Mouse (Mus musculus) liver, embryonic 12.5 days (tissue): ENCODE results near the gene Zfp423. TPM values are rescaled to one million over a fixed set of nuclear protein-coding genes. Genes with fewer than 3 reads are reported as not detected.

ENCODE experiments used
- ATAC-seq: fragments of 200-750 bp; cut with Nextera tagmentation; 2 replicates; pipeline ENCODE4 v1.8.0; 2017; ENCODE audit warnings: moderate number of reproducible peaks, mild to moderate bottlenecking, moderate library complexity
- H3K27ac ChIP-seq: fragments of 300-500 bp; sonication (generic); 2 replicates; pipeline ENCODE4 v1.5.1; 2016; ENCODE audit warnings: mild to moderate bottlenecking
- H3K27me3 ChIP-seq: fragments of 300-500 bp; sonication (generic); replicated peaks from 2 replicates; pipeline ENCODE4 v1.6.1; 2016; ENCODE audit warnings: mild to moderate bottlenecking, moderate library complexity
- H3K36me3 ChIP-seq: fragments of 300-500 bp; sonication (generic); 2 replicates; pipeline ENCODE4 v1.6.1; 2016; ENCODE audit warnings: mild to moderate bottlenecking, moderate library complexity
- H3K4me1 ChIP-seq: fragments of 300-500 bp; sonication (generic); 2 replicates; pipeline ENCODE4 v1.6.1; 2016
- H3K4me2 ChIP-seq: fragments of 300-500 bp; sonication (generic); 2 replicates; pipeline ENCODE4 v1.6.1; 2016; ENCODE audit warnings: mild to moderate bottlenecking, moderate library complexity
- H3K4me3 ChIP-seq: fragments of 300-500 bp; sonication (generic); 2 replicates; pipeline ENCODE4 v1.5.1; 2016; ENCODE audit warnings: mild to moderate bottlenecking, moderate library complexity
- H3K9ac ChIP-seq: fragments of 300-500 bp; sonication (generic); 2 replicates; pipeline ENCODE4 v1.6.1; 2016; ENCODE audit warnings: mild to moderate bottlenecking, moderate library complexity
- H3K9me3 ChIP-seq: fragments of 300-500 bp; sonication (generic); replicated peaks from 2 replicates; pipeline ENCODE4 v1.6.1; 2016; ENCODE audit warnings: mild to moderate bottlenecking, moderate library complexity
- WGBS: fragments of 180-500 bp; shearing (Covaris S2); methylation state at CpG from one replicate; pipeline ENCODE4 v1.1.7; 2016; ENCODE audit not compliant: insufficient replicate concordance; 5-methylcytosine and 5-hydroxymethylcytosine counted together
- polyA plus RNA-seq: library from polyadenylated mRNA; unstranded; fragments of >200 nt; fragmentation: Nextera tagmentation; extraction: Ambion mirVana; gene quantifications from 2 replicates; pipeline ENCODE4 v1.2.1, GENCODE M21; 2016

The Zfp423 gene
- polyA plus RNA-seq, 1 experiment from 2014 or later = 2.5 TPM

- Histone ChIP-seq H3K4me1 (peaks cover 7% of the 10 kb centered on the region; the same call in 1 of the 2 replicates), H3K36me3 (no peaks in the 10 kb centered on the region), H3K27me3 (no peaks in the 10 kb centered on the region), H3K4me3 (no peak overlapping the region), H3K9me3 (no peaks in the 10 kb centered on the region), H3K27ac (no peak overlapping the region), H3K9ac (no peak overlapping the region), H3K4me2 (no peak overlapping the region)
- WGBS = 68% methylated on average over 6 of the region's 6 CpGs
- ATAC-seq = no peak
These were observed 36.5 kb downstream of the Zfp423 start for GRCm38 (mm10) chr8:87922936-87923335.

- Histone ChIP-seq H3K9ac (no peak overlapping the region), H3K4me2 (no peak overlapping the region), H3K4me3 (no peak overlapping the region), H3K4me1 (peaks cover 8% of the 10 kb centered on the region; the same call in 1 of the 2 replicates), H3K9me3 (no peaks in the 10 kb centered on the region), H3K27me3 (no peaks in the 10 kb centered on the region), H3K36me3 (no peaks in the 10 kb centered on the region), H3K27ac (no peak overlapping the region)
- no peak for ATAC-seq
- 58% methylated on average over 6 of the region's 6 CpGs for WGBS
These were observed 36.9 kb downstream of the Zfp423 start for GRCm38 (mm10) chr8:87922446-87922845.

- peaks cover 6% of the 10 kb centered on the region; the same call in 1 of the 2 replicates for H3K4me1 ChIP-seq
- WGBS = 48% methylated on average over 5 of the region's 5 CpGs
These were observed 41.4 kb downstream of the Zfp423 start for GRCm38 (mm10) chr8:87918004-87918403.

GRCm38 (mm10) chr8:87915763-87916162, 43.6 kb downstream of the Zfp423 start:
- ATAC-seq = no peak
- no peaks in the 10 kb centered on the region for H3K9me3 ChIP-seq
- H3K4me2 ChIP-seq = no peak overlapping the region
- H3K9ac ChIP-seq = no peak overlapping the region
- H3K36me3 ChIP-seq = no peaks in the 10 kb centered on the region
- no peak overlapping the region for H3K27ac ChIP-seq
- 67% methylated on average over 9 of the region's 9 CpGs for WGBS
- peaks cover 6% of the 10 kb centered on the region; the same call in 1 of the 2 replicates for H3K4me1 ChIP-seq
- H3K4me3 ChIP-seq = no peak overlapping the region
- no peaks in the 10 kb centered on the region for H3K27me3 ChIP-seq

More at GRCm38 (mm10) chr8:87918004-87918403, 41.4 kb downstream of the Zfp423 start:
- no peak for ATAC-seq
- no peak overlapping the region for H3K4me3 ChIP-seq
- H3K27me3 ChIP-seq = no peaks in the 10 kb centered on the region
- H3K9ac ChIP-seq = no peak overlapping the region
- H3K9me3 ChIP-seq = no peaks in the 10 kb centered on the region
- H3K36me3 ChIP-seq = no peaks in the 10 kb centered on the region
- no peak overlapping the region for H3K27ac ChIP-seq
- no peak overlapping the region for H3K4me2 ChIP-seq

- Histone ChIP-seq H3K36me3 (no peaks in the 10 kb centered on the region), H3K27me3 (no peaks in the 10 kb centered on the region), H3K4me2 (no peak overlapping the region), H3K4me1 (peaks cover 6% of the 10 kb centered on the region; the same call in 1 of the 2 replicates), H3K27ac (no peak overlapping the region), H3K9me3 (no peaks in the 10 kb centered on the region), H3K4me3 (no peak overlapping the region), H3K9ac (no peak overlapping the region)
- 48% methylated on average over 6 of the region's 6 CpGs for WGBS
- no peak for ATAC-seq
These were observed 45.0 kb downstream of the Zfp423 start for GRCm38 (mm10) chr8:87914247-87914967.

- H3K4me2 ChIP-seq = no peak overlapping the region
- H3K36me3 ChIP-seq = no peaks in the 10 kb centered on the region
- H3K27ac ChIP-seq = no peak overlapping the region
- no peak for ATAC-seq
- H3K9me3 ChIP-seq = no peaks in the 10 kb centered on the region
- H3K4me3 ChIP-seq = no peak overlapping the region
- no peaks in the 10 kb centered on the region for H3K27me3 ChIP-seq
- 39% methylated on average over 2 of the region's 2 CpGs for WGBS
- H3K4me1 ChIP-seq = no peaks in the 10 kb centered on the region
- H3K9ac ChIP-seq = no peak overlapping the region
These were observed 50.5 kb downstream of the Zfp423 start for GRCm38 (mm10) chr8:87908940-87909339.

GRCm38 (mm10) chr8:87905404-87905803, 54.0 kb downstream of the Zfp423 start:
- Histone ChIP-seq H3K9ac (no peak overlapping the region), H3K4me3 (no peak overlapping the region), H3K27me3 (no peaks in the 10 kb centered on the region), H3K9me3 (no peaks in the 10 kb centered on the region), H3K4me1 (no peaks in the 10 kb centered on the region), H3K36me3 (no peaks in the 10 kb centered on the region), H3K4me2 (no peak overlapping the region), H3K27ac (no peak overlapping the region)
- no peak for ATAC-seq
- 83% methylated on average over 5 of the region's 5 CpGs for WGBS

GRCm38 (mm10) chr8:87904108-87904507, 55.3 kb downstream of the Zfp423 start:
- no peaks in the 10 kb centered on the region for H3K4me1 ChIP-seq
- H3K27ac ChIP-seq = no peak overlapping the region
- no peaks in the 10 kb centered on the region for H3K9me3 ChIP-seq
- no peak overlapping the region for H3K4me3 ChIP-seq
- no peak overlapping the region for H3K9ac ChIP-seq
- WGBS = 80% methylated on average over 5 of the region's 5 CpGs
- H3K27me3 ChIP-seq = no peaks in the 10 kb centered on the region
- no peak overlapping the region for H3K4me2 ChIP-seq
- ATAC-seq = no peak
- H3K36me3 ChIP-seq = no peaks in the 10 kb centered on the region

- ATAC-seq = no peak
- no peak overlapping the region for H3K9ac ChIP-seq
- no peak overlapping the region for H3K27ac ChIP-seq
- no peaks in the 10 kb centered on the region for H3K36me3 ChIP-seq
- no peaks in the 10 kb centered on the region for H3K9me3 ChIP-seq
- no peak overlapping the region for H3K4me3 ChIP-seq
- WGBS = 63% methylated on average over 13 of the region's 13 CpGs
- no peak overlapping the region for H3K4me2 ChIP-seq
- H3K27me3 ChIP-seq = no peaks in the 10 kb centered on the region
- peaks cover 30% of the 10 kb centered on the region for H3K4me1 ChIP-seq
These were observed 64.0 kb downstream of the Zfp423 start for GRCm38 (mm10) chr8:87895203-87896041.

- no peak overlapping the region for H3K4me2 ChIP-seq
- no peak overlapping the region for H3K27ac ChIP-seq
- WGBS = 61% methylated on average over 8 of the region's 8 CpGs
- H3K9me3 ChIP-seq = no peaks in the 10 kb centered on the region
- no peak overlapping the region for H3K4me3 ChIP-seq
- ATAC-seq = no peak
- peaks cover 30% of the 10 kb centered on the region for H3K4me1 ChIP-seq
- no peaks in the 10 kb centered on the region for H3K36me3 ChIP-seq
- H3K27me3 ChIP-seq = no peaks in the 10 kb centered on the region
- no peak overlapping the region for H3K9ac ChIP-seq
These were observed 65.1 kb downstream of the Zfp423 start for GRCm38 (mm10) chr8:87894287-87894686.

- no peak overlapping the region for H3K27ac ChIP-seq
- no peak for ATAC-seq
- H3K9me3 ChIP-seq = no peaks in the 10 kb centered on the region
- WGBS = 66% methylated on average over 6 of the region's 6 CpGs
- H3K4me3 ChIP-seq = no peak overlapping the region
- no peaks in the 10 kb centered on the region for H3K36me3 ChIP-seq
- H3K4me1 ChIP-seq = peaks cover 30% of the 10 kb centered on the region
- H3K27me3 ChIP-seq = no peaks in the 10 kb centered on the region
- H3K4me2 ChIP-seq = no peak overlapping the region
- no peak overlapping the region for H3K9ac ChIP-seq
These were observed 65.8 kb downstream of the Zfp423 start for GRCm38 (mm10) chr8:87893547-87893946.

GRCm38 (mm10) chr8:87892891-87893290, 66.5 kb downstream of the Zfp423 start:
- no peak overlapping the region for H3K27ac ChIP-seq
- H3K4me2 ChIP-seq = no peak overlapping the region
- no peaks in the 10 kb centered on the region for H3K9me3 ChIP-seq
- 76% methylated on average over 6 of the region's 6 CpGs for WGBS
- H3K4me1 ChIP-seq = peaks cover 30% of the 10 kb centered on the region
- no peak for ATAC-seq
- H3K4me3 ChIP-seq = no peak overlapping the region
- H3K27me3 ChIP-seq = no peaks in the 10 kb centered on the region
- H3K9ac ChIP-seq = no peak overlapping the region
- H3K36me3 ChIP-seq = no peaks in the 10 kb centered on the region
